12 mouse cellular contexts compared by ENCODE assay signal in the genomic region with DNA sequence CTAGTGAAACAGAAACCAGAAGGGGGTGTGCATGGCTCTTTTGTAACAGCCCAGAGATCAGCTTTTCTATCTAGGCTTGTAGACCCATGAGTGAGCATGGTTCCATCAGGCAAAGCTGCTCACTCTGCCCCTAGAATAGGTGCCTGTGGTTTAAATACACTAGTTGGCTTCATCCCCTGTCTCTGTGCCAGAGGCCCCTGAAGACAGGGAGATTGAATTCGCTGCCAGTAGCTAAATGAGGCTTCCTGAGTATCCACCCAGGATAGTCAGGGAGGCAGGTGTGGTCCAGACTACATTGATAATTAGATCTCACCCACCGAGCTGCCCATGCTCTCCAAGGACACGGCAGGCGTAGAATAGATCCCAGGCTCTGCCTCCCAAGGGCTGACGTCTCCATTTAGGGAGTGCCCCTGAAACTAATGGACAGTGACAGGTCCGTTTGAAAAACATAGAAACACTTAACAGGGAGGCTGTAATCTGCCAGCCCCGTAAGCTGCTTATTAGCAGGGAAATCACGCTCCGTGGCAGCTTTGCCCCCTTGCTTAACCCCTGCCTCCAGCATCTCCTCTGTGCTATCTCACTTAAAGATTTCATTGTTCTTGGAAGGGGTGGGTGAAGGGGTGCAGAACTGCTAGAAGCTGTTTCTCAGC. TPM values are rescaled to one million over a fixed set of nuclear protein-coding genes. Genes with fewer than 3 reads are reported as not detected.
A peak's percentile ranks its signal among the peaks of the same experiment; 100 is the strongest.
DNase-seq lines count a peak whose midpoint lies in the region; ATAC-seq lines count a peak whose summit lies in the region.
"Had no signal": no experiment of that assay in that cellular context is flagged by ENCODE, and none has a peak within 500 bp of the region (broad histone marks: within the 10 kb centered on the region; RNA-seq: fewer than 3 reads in every experiment).

No protein-coding gene starts in this region.

- H3K4me1 ChIP-seq in embryonic facial prominence, embryonic 11.5 days (ENCODE audit: control insufficient read depth, insufficient read depth, low read length): no peaks in the 10 kb centered on the region
- H3K4me1 ChIP-seq in embryonic facial prominence, embryonic 10.5 days: peaks cover 11% of the 10 kb centered on the region
- H3K4me1 ChIP-seq in forebrain, embryonic 14.5 days (ENCODE audit: control insufficient read depth, insufficient read depth, low read length): peaks cover 10% of the 10 kb centered on the region
- H3K4me1 ChIP-seq in midbrain, embryonic 14.5 days (ENCODE audit: control insufficient read depth, insufficient read depth, low read length): peaks cover 9% of the 10 kb centered on the region

- no peak overlapping the region for H3K27ac ChIP-seq in embryonic facial prominence, embryonic 11.5 days (replicated peaks; ENCODE audit: low read depth, low read length)
- no peak overlapping the region for H3K27ac ChIP-seq in embryonic facial prominence, embryonic 10.5 days (replicated peaks)
- H3K27ac ChIP-seq in forebrain, embryonic 14.5 days (ENCODE audit: low read depth, low read length): no peak overlapping the region
- H3K27ac ChIP-seq in midbrain, embryonic 14.5 days (replicated peaks; ENCODE audit: low read depth, low read length): peak overlapping the region; percentile 46

- no peak overlapping the region for H3K9ac ChIP-seq in embryonic facial prominence, embryonic 11.5 days (replicated peaks; ENCODE audit: low read length)
- H3K9ac ChIP-seq in forebrain, embryonic 14.5 days (ENCODE audit: low read length): no peak overlapping the region
- no peak overlapping the region for H3K9ac ChIP-seq in midbrain, embryonic 14.5 days (replicated peaks; ENCODE audit: low read length)

- ATAC-seq in embryonic facial prominence, embryonic 11.5 days (replicated peaks; ENCODE audit: insufficient number of reproducible peaks, low FRiP score, low TSS enrichment, low read depth): 0 out of 2 replicates have a peak, but pooled peaks have one; percentile 6
- 0 out of 2 replicates have a peak, but pooled peaks have one; percentile 18 for ATAC-seq in forebrain, embryonic 14.5 days
- peak; percentile 74; the same call in 1 of the 2 replicates for ATAC-seq in midbrain, embryonic 14.5 days (ENCODE audit: low FRiP score, low TSS enrichment)
- ATAC-seq: Patski had no signal

- no peak overlapping the region for H3K4me2 ChIP-seq in embryonic facial prominence, embryonic 11.5 days (ENCODE audit: low read depth, low read length)
- no peak overlapping the region for H3K4me2 ChIP-seq in forebrain, embryonic 14.5 days (ENCODE audit: low read length)
- no peak overlapping the region for H3K4me2 ChIP-seq in midbrain, embryonic 14.5 days (ENCODE audit: low read length)

- H3K27me3 ChIP-seq in embryonic facial prominence, embryonic 11.5 days (ENCODE audit: control insufficient read depth, insufficient read depth, low read length): no peaks in the 10 kb centered on the region
- H3K27me3 ChIP-seq in embryonic facial prominence, embryonic 10.5 days (replicated peaks; ENCODE audit: low read depth, poor library complexity, severe bottlenecking): no peaks in the 10 kb centered on the region
- H3K27me3 ChIP-seq in forebrain, embryonic 14.5 days (replicated peaks; ENCODE audit: control insufficient read depth, insufficient read depth, low read length): no peaks in the 10 kb centered on the region
- no peaks in the 10 kb centered on the region for H3K27me3 ChIP-seq in midbrain, embryonic 14.5 days (ENCODE audit: control insufficient read depth, insufficient read depth, low read length)
- H3K27me3 ChIP-seq: Patski had no signal

- 22% methylated on average over 9 of the region's 9 CpGs for WGBS in embryonic facial prominence, embryonic 11.5 days
- 32% methylated on average over 9 of the region's 9 CpGs for WGBS in embryonic facial prominence, embryonic 10.5 days
- 17% methylated on average over 9 of the region's 9 CpGs for WGBS in forebrain, embryonic 14.5 days
- WGBS in midbrain, embryonic 14.5 days: 3% methylated on average over 9 of the region's 9 CpGs

- H3K36me3 ChIP-seq in embryonic facial prominence, embryonic 11.5 days (replicated peaks; ENCODE audit: control insufficient read depth, insufficient read depth, low read depth, low read length): no peaks in the 10 kb centered on the region
- no peaks in the 10 kb centered on the region for H3K36me3 ChIP-seq in embryonic facial prominence, embryonic 10.5 days (replicated peaks)
- no peaks in the 10 kb centered on the region for H3K36me3 ChIP-seq in forebrain, embryonic 14.5 days (ENCODE audit: control insufficient read depth, insufficient read depth, low read length)
- no peaks in the 10 kb centered on the region for H3K36me3 ChIP-seq in midbrain, embryonic 14.5 days (ENCODE audit: control insufficient read depth, insufficient read depth, low read length)

- no peak overlapping the region for H3K4me3 ChIP-seq in embryonic facial prominence, embryonic 11.5 days (ENCODE audit: low read depth, low read length)
- no peak overlapping the region for H3K4me3 ChIP-seq in embryonic facial prominence, embryonic 10.5 days
- no peak overlapping the region for H3K4me3 ChIP-seq in forebrain, embryonic 14.5 days (ENCODE audit: low read depth, low read length)
- no peak overlapping the region for H3K4me3 ChIP-seq in midbrain, embryonic 14.5 days (replicated peaks; ENCODE audit: low read depth, low read length)
- H3K4me3 ChIP-seq: erythroblast, embryonic 14.5 days had no signal

- intact Hi-C loops in gastrocnemius, postnatal 36 days (cut with DNase I): no loop called here

- no peak for DNase-seq in embryonic facial prominence, embryonic 11.5 days (ENCODE audit: low spot score)
- DNase-seq in embryonic facial prominence, embryonic 10.5 days (ENCODE audit: low spot score): no peak
- peak; percentile 37 for DNase-seq in cerebellum, adult 11 months
- DNase-seq in forebrain, embryonic 14.5 days (ENCODE audit: low spot score): peak; percentile 44
- DNase-seq in midbrain, embryonic 14.5 days: peak; percentile 75
- DNase-seq in gastrocnemius, postnatal 36 days: no peak
- no peak for DNase-seq in kidney, adult 11 months
- no peak for DNase-seq in heart, adult 11 months

- H3K9me3 ChIP-seq in embryonic facial prominence, embryonic 11.5 days (replicated peaks; ENCODE audit: control insufficient read depth, low read length): no peaks in the 10 kb centered on the region
- H3K9me3 ChIP-seq in embryonic facial prominence, embryonic 10.5 days: no peaks in the 10 kb centered on the region
- no peaks in the 10 kb centered on the region for H3K9me3 ChIP-seq in forebrain, embryonic 14.5 days (replicated peaks; ENCODE audit: control insufficient read depth, low read length)
- no peaks in the 10 kb centered on the region for H3K9me3 ChIP-seq in midbrain, embryonic 14.5 days (ENCODE audit: control insufficient read depth, low read length)

RNA-seq across cellular contexts. Expression of gene Cacng3, which starts 48.0 kb away (rescaled TPM):
- 0.95 and 1.0 TPM in 2 replicates for polyA plus RNA-seq in embryonic facial prominence, embryonic 11.5 days (2014; fragmentation: Nextera tagmentation; extraction: Ambion mirVana)
- 0.06 TPM in 1 of 2 replicates, not detected in the other for polyA plus RNA-seq in embryonic facial prominence, embryonic 10.5 days (2016; fragmentation: Nextera tagmentation; extraction: Ambion mirVana)
- polyA plus RNA-seq in forebrain, embryonic 14.5 days (2014; fragmentation: Nextera tagmentation; extraction: Ambion mirVana): 5.1 and 7.4 TPM in 2 replicates
- 17.2 and 17.4 TPM in 2 replicates for polyA plus RNA-seq in midbrain, embryonic 14.5 days (2014; fragmentation: Nextera tagmentation; extraction: Ambion mirVana)
- total RNA-seq in gastrocnemius, postnatal 36 days (2021): not detected
- total RNA-seq: liver, adult 2 months had no signal
- polyA plus RNA-seq: C2C12; erythroblast, embryonic 14.5 days; liver, adult 2 months; Patski had no signal

Comparison
In these comparisons a context has a peak if more than half of its experiments do, and no peak if none do; other contexts are left out.
1. ATAC-seq: peak in every context shown above with its lines; median percentile 74 in midbrain, embryonic 14.5 days; 18 in forebrain, embryonic 14.5 days; 6 in embryonic facial prominence, embryonic 11.5 days.
2. DNase-seq: peak in cerebellum, adult 11 months (single experiment), forebrain, embryonic 14.5 days (single experiment) and midbrain, embryonic 14.5 days (single experiment); none in embryonic facial prominence, embryonic 11.5 days (single experiment), embryonic facial prominence, embryonic 10.5 days (single experiment), gastrocnemius, postnatal 36 days (0 of 2), kidney, adult 11 months (single experiment) and heart, adult 11 months (single experiment).